Mouse (Mus musculus): ENCODE measurements around the gene Adgrb2. TPM values are rescaled to one million over a fixed set of nuclear protein-coding genes. Genes with fewer than 3 reads are reported as not detected.

Adgrb2 gene
- polyA plus RNA-seq (2012; rRNA removed; ENCODE audit: low replicate concordance) = 0.99 and 15.8 TPM in 2 replicates

GRCm38 (mm10) chr4:129984421-129985061, at the start of gene Adgrb2:
Gene Adgrb2 (plus strand): TSS chr4:129984870.

GRCm38 (mm10) chr4:130047331-130048202, 62.9 kb downstream of the Adgrb2 start, which contains the start of gene Col16a1:
Gene Col16a1 (plus strand): TSS chr4:130047840.

Other genes starting within 250 kb of the Adgrb2 start
- gene Khdrbs1, start 242.6 kb upstream of the Adgrb2 start, polyA plus RNA-seq (2012; rRNA removed; ENCODE audit: low replicate concordance) = 10.8 and 32.5 TPM in 2 replicates
- gene Ptp4a2, start 173.7 kb upstream of the Adgrb2 start, polyA plus RNA-seq (2012; rRNA removed; ENCODE audit: low replicate concordance) = 36.9 and 44.1 TPM in 2 replicates
- 0.13 TPM in 1 of 2 replicates, not detected in the other for gene Spocd1, start 55.6 kb upstream of the Adgrb2 start, polyA plus RNA-seq (2012; rRNA removed; ENCODE audit: low replicate concordance)
- 14.5 and 152 TPM in 2 replicates for gene Col16a1, start 63.0 kb downstream of the Adgrb2 start, polyA plus RNA-seq (2012; rRNA removed; ENCODE audit: low replicate concordance)
- 140 and 212 TPM in 2 replicates for gene Pef1, start 117.7 kb downstream of the Adgrb2 start, polyA plus RNA-seq (2012; rRNA removed; ENCODE audit: low replicate concordance)
- gene Hcrtr1, start 154.5 kb downstream of the Adgrb2 start, polyA plus RNA-seq (2012; rRNA removed; ENCODE audit: low replicate concordance) = 0.54 and 1.0 TPM in 2 replicates
- 126 and 246 TPM in 2 replicates for gene Tinagl1, start 190.3 kb downstream of the Adgrb2 start, polyA plus RNA-seq (2012; rRNA removed; ENCODE audit: low replicate concordance)
- not detected in 2 replicates for gene Gm853, start 237.5 kb downstream of the Adgrb2 start, polyA plus RNA-seq (2012; rRNA removed; ENCODE audit: low replicate concordance)